Mouse (Mus musculus): Measurements from ENCODE around the gene Crlf1. TPM values are rescaled to one million over a fixed set of nuclear protein-coding genes. Genes with fewer than 3 reads are reported as not detected.

Gene Crlf1
- polyA plus RNA-seq, 1 experiment, result 2.1 TPM

DNA sequence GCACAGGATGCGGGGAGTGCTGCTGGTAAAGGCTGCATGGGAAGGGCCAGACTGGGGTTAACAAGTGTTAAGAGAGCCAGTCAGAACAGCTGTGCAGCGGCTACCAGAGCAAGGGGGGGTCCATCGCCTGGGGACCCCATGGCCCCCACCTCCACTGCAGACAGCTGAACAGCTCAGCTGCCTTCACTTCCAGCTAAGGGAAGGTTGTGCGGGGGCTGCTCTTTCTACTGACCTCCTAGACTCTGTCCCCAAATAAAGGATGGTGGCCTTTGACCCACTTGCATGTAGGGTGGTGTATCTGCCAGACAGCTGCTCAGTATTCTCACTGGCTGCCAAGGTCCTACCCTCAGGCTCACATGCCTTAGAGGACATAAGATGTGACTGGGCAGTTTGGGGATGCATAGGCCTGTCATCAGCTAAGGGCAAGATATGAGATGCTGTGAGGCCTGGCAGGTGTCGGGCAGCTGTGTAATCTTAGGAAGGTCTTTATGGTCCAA is 25.7 kb upstream of the Crlf1 start:
- Histone ChIP-seq H3K4me1 (ENCODE audit: control insufficient read depth, insufficient read depth, low read length) (peaks cover 24% of the 10 kb centered on the region), H3K27ac (ENCODE audit: insufficient read depth, low read length) (no peak overlapping the region), H3K4me3 (ENCODE audit: insufficient read depth, low read length) (no peak overlapping the region)
- TF ChIP-seq CTCF (IDR thresholded peaks at IDR 0.05; ENCODE audit: extremely low read depth, insufficient read depth, low read length) (no peak), POLR2A (IDR thresholded peaks at IDR 0.05; ENCODE audit: extremely low read depth, insufficient read depth, low read length) (no peak)

DNA sequence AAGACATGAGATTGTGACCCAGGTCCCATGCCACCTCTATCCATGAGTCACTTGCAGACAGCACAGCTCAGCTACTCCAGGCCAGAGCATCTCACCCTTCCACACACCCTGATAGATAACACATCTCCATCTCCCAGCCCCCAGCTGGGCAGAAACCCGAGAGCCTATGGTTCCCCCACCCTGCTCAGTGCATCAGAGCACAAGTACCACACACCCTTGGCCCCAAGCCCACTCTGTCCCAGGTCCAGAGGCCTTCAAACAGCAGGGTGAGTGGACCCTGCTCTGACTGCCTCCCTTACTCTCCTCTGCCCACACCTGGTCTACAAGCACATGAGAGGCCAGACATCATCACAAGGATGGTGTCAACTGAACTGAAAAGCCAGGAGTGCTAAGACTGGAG is 25.1 kb upstream of the Crlf1 start:
- TF ChIP-seq CTCF (IDR thresholded peaks at IDR 0.05; ENCODE audit: extremely low read depth, insufficient read depth, low read length), result no peak
- no peak for TF ChIP-seq POLR2A (IDR thresholded peaks at IDR 0.05; ENCODE audit: extremely low read depth, insufficient read depth, low read length)
- Histone ChIP-seq H3K4me1 (ENCODE audit: control insufficient read depth, insufficient read depth, low read length) (peaks cover 21% of the 10 kb centered on the region), H3K27ac (ENCODE audit: insufficient read depth, low read length) (no peak overlapping the region), H3K4me3 (ENCODE audit: insufficient read depth, low read length) (no peak overlapping the region)

DNA sequence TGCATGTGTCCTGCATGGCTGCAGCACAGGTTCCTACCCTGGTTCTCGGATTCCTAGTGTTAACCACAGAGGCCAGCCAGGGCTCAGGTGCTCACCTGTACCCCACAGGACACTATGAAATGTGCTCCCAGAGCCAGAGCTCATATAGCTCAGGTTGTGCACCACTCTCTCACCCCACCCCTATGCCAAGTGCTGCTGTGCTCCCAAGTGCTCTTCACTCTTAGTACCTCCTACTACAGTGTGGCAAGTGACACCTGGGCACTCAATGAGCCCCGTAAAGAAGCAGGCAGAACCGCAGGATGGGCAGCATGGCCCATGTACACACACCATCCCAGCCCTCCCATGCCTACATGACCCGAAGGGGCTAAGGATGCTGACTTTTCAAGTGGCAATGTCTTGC is 24.2 kb upstream of the Crlf1 start:
- H3K4me3 ChIP-seq (ENCODE audit: insufficient read depth, low read length), result no peak overlapping the region
- peaks cover 16% of the 10 kb centered on the region for H3K4me1 ChIP-seq (ENCODE audit: control insufficient read depth, insufficient read depth, low read length)
- H3K27ac ChIP-seq (ENCODE audit: insufficient read depth, low read length), result no peak overlapping the region
- no peak for TF ChIP-seq CTCF (IDR thresholded peaks at IDR 0.05; ENCODE audit: extremely low read depth, insufficient read depth, low read length)
- no peak for TF ChIP-seq POLR2A (IDR thresholded peaks at IDR 0.05; ENCODE audit: extremely low read depth, insufficient read depth, low read length)

DNA sequence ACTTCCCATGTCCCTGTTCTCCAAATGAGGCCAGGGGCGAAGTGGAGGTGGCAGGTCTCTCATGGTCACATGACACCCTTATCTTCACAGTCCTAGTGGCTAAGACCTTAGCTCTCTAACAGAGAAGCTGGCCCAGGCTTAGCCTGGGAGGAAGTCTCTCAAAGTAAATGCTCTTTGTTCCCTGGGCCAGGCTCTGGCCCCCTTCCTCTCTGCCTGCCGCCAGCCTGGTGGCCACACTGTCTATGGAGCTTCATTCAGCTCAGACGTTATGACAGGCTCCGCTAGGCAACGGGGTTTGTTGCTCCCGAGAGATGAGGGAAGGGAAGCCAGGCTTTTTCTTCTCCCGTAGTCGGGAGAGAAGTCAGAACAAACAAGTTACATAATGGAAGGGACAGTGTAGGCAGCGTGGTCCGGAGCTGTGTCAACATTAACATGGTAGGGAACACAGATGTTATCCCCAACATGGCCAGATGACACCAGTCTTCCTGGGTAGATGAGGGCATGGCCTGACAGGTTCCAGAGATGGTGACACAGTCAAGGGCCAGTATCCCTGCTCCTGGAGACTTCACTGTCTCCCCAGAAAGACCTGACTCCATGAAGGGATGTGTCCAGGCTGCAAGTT is 23.6 kb upstream of the Crlf1 start:
- Histone ChIP-seq H3K27ac (ENCODE audit: insufficient read depth, low read length) (peak overlapping the region; percentile 16; the same call in 1 of the 2 replicates), H3K4me1 (ENCODE audit: control insufficient read depth, insufficient read depth, low read length) (peaks cover 10% of the 10 kb centered on the region), H3K4me3 (ENCODE audit: insufficient read depth, low read length) (no peak overlapping the region)
- TF ChIP-seq CTCF (IDR thresholded peaks at IDR 0.05; ENCODE audit: extremely low read depth, insufficient read depth, low read length) (no peak), POLR2A (IDR thresholded peaks at IDR 0.05; ENCODE audit: extremely low read depth, insufficient read depth, low read length) (no peak)

DNA sequence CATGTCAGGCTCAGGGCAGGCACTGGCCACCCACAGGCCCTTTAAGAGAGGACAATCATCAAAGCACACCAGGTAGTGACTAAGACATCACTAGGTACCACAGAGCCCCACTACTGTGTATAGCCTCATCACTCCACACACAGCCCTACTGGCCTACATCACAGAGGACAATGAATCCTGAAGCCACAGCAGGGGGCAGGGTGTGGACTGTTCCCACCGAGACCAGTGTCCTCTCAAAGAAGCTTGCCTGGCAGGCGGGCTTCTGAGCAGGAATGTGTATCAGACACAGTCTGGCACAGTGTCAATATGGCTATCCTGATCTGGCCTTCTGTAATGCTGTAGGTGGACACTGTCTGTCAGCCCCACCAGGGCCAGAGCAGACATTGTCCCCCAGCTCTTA is 23.0 kb upstream of the Crlf1 start:
- Histone ChIP-seq H3K4me1 (ENCODE audit: control insufficient read depth, insufficient read depth, low read length) (peaks cover 10% of the 10 kb centered on the region), H3K4me3 (ENCODE audit: insufficient read depth, low read length) (no peak overlapping the region), H3K27ac (ENCODE audit: insufficient read depth, low read length) (no peak overlapping the region; the same call in 1 of the 2 replicates)
- TF ChIP-seq POLR2A (IDR thresholded peaks at IDR 0.05; ENCODE audit: extremely low read depth, insufficient read depth, low read length) (no peak), CTCF (IDR thresholded peaks at IDR 0.05; ENCODE audit: extremely low read depth, insufficient read depth, low read length) (no peak)

DNA sequence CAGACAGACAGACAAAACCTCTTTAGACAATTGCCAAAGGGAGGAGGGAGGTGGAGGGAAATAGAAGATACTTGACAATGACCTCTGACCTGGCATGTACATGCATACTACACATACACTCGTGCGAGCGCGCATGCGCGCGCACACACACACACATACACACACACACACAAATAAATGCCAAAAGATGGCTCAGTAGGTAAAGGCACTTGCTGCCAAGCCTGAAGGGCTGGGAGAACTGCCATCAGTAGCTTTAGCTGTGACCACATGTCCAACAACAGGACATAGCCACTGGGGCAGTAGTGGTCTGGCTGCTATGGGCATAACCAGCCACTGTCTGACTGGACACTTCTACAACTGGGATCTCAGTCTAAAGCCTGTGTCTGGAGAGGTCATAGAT is 21.1 kb upstream of the Crlf1 start:
- Histone ChIP-seq H3K4me1 (ENCODE audit: control insufficient read depth, insufficient read depth, low read length) (peaks cover 10% of the 10 kb centered on the region), H3K4me3 (ENCODE audit: insufficient read depth, low read length) (no peak overlapping the region), H3K27ac (ENCODE audit: insufficient read depth, low read length) (no peak overlapping the region)
- TF ChIP-seq POLR2A (IDR thresholded peaks at IDR 0.05; ENCODE audit: extremely low read depth, insufficient read depth, low read length) (no peak), CTCF (IDR thresholded peaks at IDR 0.05; ENCODE audit: extremely low read depth, insufficient read depth, low read length) (no peak)

DNA sequence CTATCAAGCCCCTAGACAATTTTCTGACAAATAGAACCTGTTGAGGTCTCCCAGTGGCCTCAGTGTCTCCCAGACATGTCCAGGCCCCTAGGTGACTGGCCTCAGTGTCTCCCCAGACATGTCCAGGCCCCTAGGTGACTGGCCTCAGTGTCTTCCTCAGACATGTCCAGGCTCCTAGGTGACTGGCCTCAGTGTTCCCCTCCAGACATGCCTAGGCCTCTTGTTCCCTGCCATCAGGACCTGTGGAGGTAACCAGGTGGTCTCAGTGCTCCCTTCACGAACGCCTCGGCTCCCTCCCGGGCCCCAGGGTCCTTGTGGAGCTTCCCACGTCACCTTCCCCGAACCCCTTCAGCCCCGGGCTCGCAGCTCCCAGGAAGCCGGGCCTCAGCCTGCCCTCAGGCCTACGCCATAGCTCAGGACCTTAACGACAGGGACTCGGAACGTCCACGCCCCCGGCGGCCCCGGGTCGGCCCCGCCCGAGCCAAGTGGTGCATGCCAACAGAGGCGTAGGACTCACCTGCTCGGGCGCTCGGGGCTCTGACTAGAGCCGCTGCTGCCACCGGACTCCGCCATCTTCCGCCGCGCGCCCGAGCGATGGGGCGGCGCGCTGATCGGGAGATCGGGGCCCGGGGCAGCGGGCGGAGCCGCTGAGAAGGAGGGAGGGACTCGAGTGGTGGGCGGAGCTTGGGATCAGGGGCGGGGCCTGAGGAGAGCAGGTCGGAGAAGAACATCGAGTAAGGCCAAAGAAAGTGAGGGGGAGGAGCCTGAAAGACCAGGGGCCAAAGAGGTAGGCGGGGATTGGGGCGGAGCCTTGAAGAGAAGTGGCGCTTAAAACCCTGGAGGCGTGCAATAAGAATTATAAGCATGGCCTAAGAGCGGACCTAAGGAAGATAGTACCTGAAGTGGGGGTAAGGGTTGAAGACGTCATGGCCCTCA is 16.4 kb upstream of the Crlf1 start, which contains the start of gene Klhl26:
Klhl26 (minus strand) TSS at position 636 of the 936 bp plus-strand sequence.
- no peak within 1 kb of the TSS for H3K27ac ChIP-seq (ENCODE audit: insufficient read depth, low read length)
- TF ChIP-seq CTCF (IDR thresholded peaks at IDR 0.05; ENCODE audit: extremely low read depth, insufficient read depth, low read length) (no peak), POLR2A (IDR thresholded peaks at IDR 0.05; ENCODE audit: extremely low read depth, insufficient read depth, low read length) (no peak)
- peak within 1 kb of the TSS; percentile 72 for H3K4me3 ChIP-seq (ENCODE audit: insufficient read depth, low read length)
- peaks cover 2% of the 10 kb centered on the region for H3K4me1 ChIP-seq (ENCODE audit: control insufficient read depth, insufficient read depth, low read length)

DNA sequence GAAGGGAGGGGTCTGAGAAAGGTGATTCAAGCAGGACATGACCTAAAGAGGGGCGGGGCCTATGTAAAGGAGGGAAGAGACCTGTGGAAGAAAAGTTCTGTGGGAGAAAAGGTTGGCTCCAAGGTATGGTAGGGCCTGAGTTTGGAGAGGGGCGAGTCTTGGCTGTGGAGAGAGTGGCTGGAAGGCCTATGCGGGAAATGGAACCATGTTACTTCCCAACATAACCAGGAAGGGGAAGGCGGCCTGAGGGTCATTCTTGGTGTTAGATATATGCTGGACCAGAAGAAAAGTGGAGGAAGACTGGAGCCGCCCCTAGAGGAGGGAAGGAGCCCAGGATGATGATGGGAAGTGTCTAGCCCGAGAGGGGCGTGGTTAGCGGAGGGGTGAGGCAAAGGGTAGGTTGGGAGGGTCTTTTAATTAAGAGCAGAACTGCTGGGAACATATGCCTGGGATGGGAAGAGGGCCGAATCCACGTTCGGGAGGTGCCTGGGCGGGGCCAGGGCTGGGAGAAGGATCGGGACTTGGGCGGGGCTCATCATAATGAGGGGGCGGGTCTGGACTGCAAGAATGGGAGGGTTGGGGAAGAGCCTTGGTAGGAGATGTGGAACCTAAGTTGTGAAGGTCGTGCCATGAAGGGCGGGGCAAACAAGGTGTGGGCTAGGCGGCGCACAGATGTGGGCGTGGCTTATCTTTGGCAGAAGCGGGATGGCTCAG is 15.5 kb upstream of the Crlf1 start:
- Histone ChIP-seq H3K4me3 (ENCODE audit: insufficient read depth, low read length) (peak overlapping the region; percentile 72), H3K4me1 (ENCODE audit: control insufficient read depth, insufficient read depth, low read length) (peaks cover 6% of the 10 kb centered on the region), H3K27ac (ENCODE audit: insufficient read depth, low read length) (no peak overlapping the region)
- TF ChIP-seq POLR2A (IDR thresholded peaks at IDR 0.05; ENCODE audit: extremely low read depth, insufficient read depth, low read length) (no peak), CTCF (IDR thresholded peaks at IDR 0.05; ENCODE audit: extremely low read depth, insufficient read depth, low read length) (no peak)

DNA sequence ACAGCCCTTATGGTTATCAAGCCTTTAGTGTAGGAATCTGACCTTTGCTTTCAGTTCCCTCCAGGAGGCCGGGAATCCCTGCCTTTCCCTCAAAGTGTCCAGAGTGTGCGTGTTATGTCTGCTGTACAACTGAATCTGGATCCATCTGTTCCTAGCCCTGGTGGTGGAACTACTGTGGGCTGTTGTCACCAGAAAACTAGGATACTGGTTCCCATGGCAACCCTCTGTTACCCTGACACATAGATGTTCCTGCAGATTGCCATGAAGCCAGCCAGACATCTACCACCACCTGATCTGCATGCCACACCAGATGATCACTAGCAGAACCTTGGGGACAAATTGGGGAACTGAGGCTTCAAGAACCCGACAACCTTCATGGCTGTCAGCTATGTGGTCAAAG is 11.1 kb upstream of the Crlf1 start:
- H3K4me1 ChIP-seq (ENCODE audit: control insufficient read depth, insufficient read depth, low read length), result peaks cover 8% of the 10 kb centered on the region
- H3K27ac ChIP-seq (ENCODE audit: insufficient read depth, low read length), result no peak overlapping the region
- no peak overlapping the region for H3K4me3 ChIP-seq (ENCODE audit: insufficient read depth, low read length)
- TF ChIP-seq CTCF (IDR thresholded peaks at IDR 0.05; ENCODE audit: extremely low read depth, insufficient read depth, low read length) (no peak), POLR2A (IDR thresholded peaks at IDR 0.05; ENCODE audit: extremely low read depth, insufficient read depth, low read length) (no peak)
